In the genomic region with DNA sequence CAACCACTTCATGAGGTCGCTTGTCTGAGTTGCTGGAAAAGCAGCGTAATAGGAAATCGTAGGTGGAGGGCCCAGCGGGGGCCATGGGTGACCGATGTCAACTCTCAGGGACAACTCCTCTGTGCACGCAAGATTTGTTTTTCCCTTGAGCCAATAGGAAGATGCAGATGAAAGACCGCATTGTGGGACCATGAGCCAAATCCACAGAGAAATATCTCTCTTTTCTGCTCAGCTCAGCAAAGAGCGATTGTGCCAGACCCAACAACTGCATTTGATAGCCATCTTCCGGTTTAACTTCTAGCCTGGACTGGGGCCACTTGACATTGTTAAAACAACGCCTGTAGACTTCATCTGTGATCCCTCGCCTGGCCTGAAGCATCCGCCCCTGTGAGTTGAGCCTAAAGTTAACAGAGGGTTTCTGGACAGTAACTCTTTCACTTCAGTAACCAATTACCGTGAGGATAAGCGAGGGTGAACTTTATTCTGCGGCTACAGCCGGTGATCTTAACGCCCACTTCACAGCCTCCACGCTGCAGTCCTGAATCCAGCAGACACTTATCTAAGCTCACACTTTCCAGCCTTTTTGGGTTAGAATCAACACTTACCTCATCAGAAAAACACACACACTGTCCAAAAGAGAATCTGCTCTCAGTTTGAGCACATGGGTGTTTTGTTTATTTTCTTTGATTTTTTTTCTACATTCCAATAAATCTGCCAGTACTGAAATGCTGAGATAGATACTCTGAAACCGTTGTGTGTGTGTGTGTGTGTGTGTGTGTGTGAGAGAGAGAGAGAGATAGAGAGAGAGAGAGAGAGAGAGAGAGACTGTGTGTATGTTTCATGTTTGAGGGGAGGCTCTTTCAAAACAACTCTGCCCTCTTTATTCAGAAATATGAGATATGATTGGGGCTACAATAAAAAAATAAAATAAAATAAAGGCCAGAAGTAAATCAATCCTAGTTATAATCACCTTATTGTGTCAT, we compare ENCODE assay signal across 8 mouse cellular contexts.
DNase-seq lines count a peak whose midpoint lies in the region; ATAC-seq and TF ChIP-seq lines count a peak whose summit lies in the region.

No protein-coding gene starts in this region.

- peak overlapping the region; percentile 10 for H3ac ChIP-seq in C2C12 (ENCODE audit: control insufficient read depth, insufficient read length, low read depth)

- H3K36me3 ChIP-seq in C2C12 (ENCODE audit: control insufficient read depth, insufficient read depth), result no peaks in the 10 kb centered on the region
- no peaks in the 10 kb centered on the region for H3K36me3 ChIP-seq in erythroblast, embryonic 14.5 days (ENCODE audit: control insufficient read depth)

- no peaks in the 10 kb centered on the region for H3K79me2 ChIP-seq in C2C12 (ENCODE audit: control insufficient read depth, insufficient read depth)

- peak; percentile 65 for ATAC-seq in megakaryocyte-erythroid progenitor cell, adult 5-6 weeks (replicated peaks; ENCODE audit: low FRiP score, low TSS enrichment, poor library complexity, severe bottlenecking)

- peak; percentile 45 for DNase-seq in embryo, embryonic 10.5 days (ENCODE audit: low spot score)
- no peak for DNase-seq in embryo, embryonic 11 days
- peak; percentile 66 to 75 for DNase-seq in heart, postnatal 36 days
- DNase-seq in kidney, postnatal 4 days, result peak; percentile 67 to 82
- DNase-seq in cerebellum, adult 8-10 months, result no peak

- no peaks in the 10 kb centered on the region for H3K27me3 ChIP-seq in C2C12 (ENCODE audit: control insufficient read depth, insufficient read depth, insufficient read length)
- H3K27me3 ChIP-seq in erythroblast, embryonic 14.5 days (ENCODE audit: control insufficient read depth), result no peaks in the 10 kb centered on the region

- H3K9me3 ChIP-seq in erythroblast, embryonic 14.5 days (ENCODE audit: control insufficient read depth, low read length), result no peaks in the 10 kb centered on the region

- TF ChIP-seq CTCF in C2C12 (IDR thresholded peaks at IDR 0.05; ENCODE audit: control insufficient read depth, insufficient read depth, insufficient read length), result no peak

- H3K79me3 ChIP-seq in C2C12 (ENCODE audit: low read depth), result no peaks in the 10 kb centered on the region

- peaks cover 20% of the 10 kb centered on the region for H3K4me1 ChIP-seq in erythroblast, embryonic 14.5 days (ENCODE audit: control insufficient read depth)

- no peak overlapping the region for H3K4me3 ChIP-seq in C2C12 (ENCODE audit: insufficient read depth, poor library complexity, severe bottlenecking)
- peak overlapping the region; percentile 29 for H3K4me3 ChIP-seq in erythroblast, embryonic 14.5 days (replicated peaks)

- intact Hi-C loops in heart, postnatal 36 days (cut with DNase I), result loop anchor here (2.0 kb wide), 2 partner anchors 51 to 165 kb away; no protein-coding TSS in a partner anchor

TF ChIP-seq in C2C12, 6 proteins besides CTCF, POLR2A, EP300 and RAD21:
- no peak for TF ChIP-seq USF1 (IDR thresholded peaks at IDR 0.05; ENCODE audit: low read depth)
- TF ChIP-seq CEBPB (IDR thresholded peaks at IDR 0.05; ENCODE audit: low read depth), result no peak
- TF ChIP-seq MAX (IDR thresholded peaks at IDR 0.05), result peak; percentile 17

Comparison
In these comparisons a context has a peak if more than half of its experiments do, and no peak if none do; other contexts are left out.
1. DNase-seq: peak in embryo, embryonic 10.5 days (single experiment), heart, postnatal 36 days (2 of 2) and kidney, postnatal 4 days (2 of 2); none in embryo, embryonic 11 days (single experiment) and cerebellum, adult 8-10 months (single experiment).